Mouse (Mus musculus): ENCODE measurements at regions not wholly inside any gene's neighbourhood (a gene's known extent, or its start where the extent isn't known, plus 50 kb on each side); places are given as distances from the start of the nearest gene placed in this dataset.

GRCm38 (mm10) chr9:117967080-117967479 lies 73.2 kb upstream of the Azi2 start:
- DNase-seq (ENCODE audit: low spot score in 2 of 2), result no peak

GRCm38 (mm10) chr9:117966326-117966989 lies 73.8 kb upstream of the Azi2 start:
- peak; percentile 22 for DNase-seq (ENCODE audit: low spot score in 2 of 2)

GRCm38 (mm10) chr9:117962088-117963030 lies 77.9 kb upstream of the Azi2 start:
- DNase-seq (ENCODE audit: low spot score in 2 of 2), result no peak

GRCm38 (mm10) chr9:117959845-117960244 lies 80.5 kb upstream of the Azi2 start:
- DNase-seq (ENCODE audit: low spot score in 2 of 2), result no peak

- DNase-seq (ENCODE audit: low spot score in 2 of 2), result no peak
Measured at GRCm38 (mm10) chr9:117957195-117957594, 83.1 kb upstream of the Azi2 start.

GRCm38 (mm10) chr9:117956691-117957090 lies 83.6 kb upstream of the Azi2 start:
- DNase-seq (ENCODE audit: low spot score in 2 of 2), result no peak

- DNase-seq (ENCODE audit: low spot score in 2 of 2), result no peak
Measured at GRCm38 (mm10) chr9:117927466-117927847, 112.8 kb upstream of the Azi2 start.

- no peak for DNase-seq (ENCODE audit: low spot score in 2 of 2)
Measured at GRCm38 (mm10) chr9:117926700-117927465, 113.4 kb upstream of the Azi2 start.

- no peak for DNase-seq (ENCODE audit: low spot score in 2 of 2)
Measured at GRCm38 (mm10) chr9:117922992-117923391, 117.3 kb upstream of the Azi2 start.

- no peak for DNase-seq (ENCODE audit: low spot score in 2 of 2)
Measured at GRCm38 (mm10) chr9:117907895-117908424, 132.3 kb upstream of the Azi2 start.

- no peak for DNase-seq (ENCODE audit: low spot score in 2 of 2)
Measured at GRCm38 (mm10) chr9:117905045-117905747, 135.1 kb upstream of the Azi2 start.

GRCm38 (mm10) chr9:117904621-117905020 lies 135.7 kb upstream of the Azi2 start:
- no peak for DNase-seq (ENCODE audit: low spot score in 2 of 2)

GRCm38 (mm10) chr9:117903025-117903424 lies 137.3 kb upstream of the Azi2 start:
- DNase-seq (ENCODE audit: low spot score in 2 of 2), result peak; percentile 32 to 42

- no peak for DNase-seq (ENCODE audit: low spot score in 2 of 2)
Measured at GRCm38 (mm10) chr9:117902239-117902939, 137.9 kb upstream of the Azi2 start.

GRCm38 (mm10) chr9:117900631-117901030 lies 139.7 kb upstream of the Azi2 start:
- no peak for DNase-seq (ENCODE audit: low spot score in 2 of 2)

GRCm38 (mm10) chr9:117896517-117896916 lies 143.8 kb upstream of the Azi2 start:
- DNase-seq (ENCODE audit: low spot score in 2 of 2), result no peak

- no peak for DNase-seq (ENCODE audit: low spot score in 2 of 2)
Measured at GRCm38 (mm10) chr9:117892601-117893000, 147.7 kb upstream of the Azi2 start.

- no peak for DNase-seq (ENCODE audit: low spot score in 2 of 2)
Measured at GRCm38 (mm10) chr9:117873172-117873571, 167.1 kb upstream of the Azi2 start.

GRCm38 (mm10) chr9:117872387-117873081 lies 167.8 kb upstream of the Azi2 start:
- DNase-seq (ENCODE audit: low spot score in 2 of 2), result peak; percentile 53 to 62

GRCm38 (mm10) chr9:117872021-117872386 lies 168.3 kb upstream of the Azi2 start:
- peak in 1 of 2 experiments; percentile 31 for DNase-seq (ENCODE audit: low spot score in 2 of 2)
